Mouse (Mus musculus): ENCODE results near the gene Dna2.

GRCm38 (mm10) chr10:63013476-63013875 lies 66.7 kb downstream of the Dna2 start:
- TF ChIP-seq CTCF (IDR thresholded peaks at IDR 0.05; ENCODE audit: control insufficient read depth, insufficient read depth, insufficient read length) (no peak), MAX (IDR thresholded peaks at IDR 0.05) (no peak), MYOG (IDR thresholded peaks at IDR 0.05; ENCODE audit: control insufficient read depth, extremely low read depth, insufficient read length) (no peak), FOSL1 (IDR thresholded peaks at IDR 0.05; ENCODE audit: insufficient read depth, low read length, poor library complexity, severe bottlenecking) (no peak), USF1 (IDR thresholded peaks at IDR 0.05; ENCODE audit: low read depth) (no peak), MYOD1 (IDR thresholded peaks at IDR 0.05; ENCODE audit: control insufficient read depth, insufficient read length, low read depth) (no peak)

All from C2C12 (cell line).